Mouse (Mus musculus) heart, embryonic 14.5 days (tissue): ENCODE data around the gene Clstn1. TPM values are rescaled to one million over a fixed set of nuclear protein-coding genes. Genes with fewer than 3 reads are reported as not detected.

Experiments
- ATAC-seq: fragments of 200-750 bp; cut with Nextera tagmentation; 2 replicates; pipeline ENCODE4 v1.8.0; 2017; ENCODE audit warnings: low read depth, moderate TSS enrichment; ENCODE audit not compliant: insufficient number of reproducible peaks, insufficient read depth, low FRiP score
- H3K27ac ChIP-seq, 2 experiments: fragments of 200-500 bp in 1 of 2; fragments of 300-500 bp in 1 of 2; sonication (generic) in 1 of 2; replicated peaks in 1 of 2; 2 replicates each; pipeline ENCODE4 v1.5.1; 2012 to 2014; ENCODE audit warnings: low read depth in 2 of 2, low read length in 2 of 2, control low read depth in 1 of 2, mild to moderate bottlenecking in 1 of 2, mixed read lengths in 1 of 2; ENCODE audit not compliant: control insufficient read depth in 1 of 2, insufficient read depth in 1 of 2
- H3K27me3 ChIP-seq: fragments of 300-500 bp; sonication (generic); 2 replicates; pipeline ENCODE4 v1.6.1; 2014; ENCODE audit warnings: mild to moderate bottlenecking, low read length, control low read depth; ENCODE audit not compliant: control insufficient read depth, insufficient read depth
- H3K36me3 ChIP-seq: fragments of 300-500 bp; sonication (generic); 2 replicates; pipeline ENCODE4 v1.6.1; 2014; ENCODE audit warnings: mild to moderate bottlenecking, control low read depth, low read length, mixed read lengths; ENCODE audit not compliant: control insufficient read depth, insufficient read depth
- H3K4me1 ChIP-seq, 2 experiments: fragments of 200-500 bp in 1 of 2; fragments of 300-500 bp in 1 of 2; sonication (generic) in 1 of 2; 2 replicates each; pipeline ENCODE4 v1.6.1; 2012 to 2014; ENCODE audit warnings: low read length in 2 of 2, control low read depth in 1 of 2, mixed read lengths in 1 of 2; ENCODE audit not compliant: control insufficient read depth in 2 of 2, insufficient read depth in 2 of 2
- H3K4me2 ChIP-seq: fragments of 300-500 bp; sonication (generic); 2 replicates; pipeline ENCODE4 v1.6.1; 2014; ENCODE audit warnings: mild to moderate bottlenecking, low read length
- H3K4me3 ChIP-seq, 2 experiments: fragments of 200-500 bp in 1 of 2; fragments of 300-500 bp in 1 of 2; sonication (generic) in 1 of 2; 2 replicates each; pipeline ENCODE4 v1.5.1; 2012 to 2014; ENCODE audit warnings: low read length in 2 of 2, mild to moderate bottlenecking in 2 of 2, control low read depth in 1 of 2, low read depth in 1 of 2, moderate library complexity in 1 of 2; ENCODE audit not compliant: control insufficient read depth in 1 of 2, insufficient read depth in 1 of 2
- H3K9ac ChIP-seq: fragments of 300-500 bp; sonication (generic); 2 replicates; pipeline ENCODE4 v1.6.1; 2014; ENCODE audit warnings: mild to moderate bottlenecking, low read length
- H3K9me3 ChIP-seq: fragments of 300-500 bp; sonication (generic); 2 replicates; pipeline ENCODE4 v1.6.1; 2016; ENCODE audit warnings: low read length, control low read depth; ENCODE audit not compliant: control insufficient read depth
- WGBS: fragments of 180-500 bp; shearing (Covaris S2); extraction: QIAGEN DNeasy Blood & Tissue Kit; methylation state at CpG from one replicate; pipeline ENCODE4 v1.1.7; 2014; 5-methylcytosine and 5-hydroxymethylcytosine counted together
- polyA plus RNA-seq: library from polyadenylated mRNA; unstranded; fragments of >200 nt; fragmentation: Nextera tagmentation; extraction: Ambion mirVana; gene quantifications from 2 replicates; pipeline ENCODE4 v1.2.1, GENCODE M21; 2014

Clstn1 gene
- polyA plus RNA-seq, 1 experiment from 2014 or later, result 18.5 TPM

DNA sequence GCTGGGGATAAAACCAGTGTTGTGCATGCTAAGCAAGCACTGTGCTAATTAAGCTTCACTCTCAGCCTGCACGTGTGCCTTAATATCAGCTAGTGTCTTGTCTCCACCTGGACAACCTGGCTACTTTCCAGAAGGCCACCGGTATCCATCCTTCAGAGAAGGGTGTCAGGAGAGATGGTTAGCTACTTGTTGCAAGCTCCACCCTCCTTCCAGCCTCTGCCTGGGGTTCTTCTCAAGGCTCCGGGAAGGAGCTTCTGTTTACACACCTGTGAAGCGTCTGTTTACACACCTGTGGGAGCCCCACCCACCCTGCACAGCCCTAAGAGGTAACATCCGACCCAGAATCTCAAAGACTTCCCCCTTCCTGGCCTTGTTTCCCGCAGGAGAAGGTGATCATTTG lies 17.6 kb upstream of the Clstn1 start:
- Histone ChIP-seq H3K4me3 (no peak overlapping the region), H3K4me1 (peaks cover 33 to 40% of the 10 kb centered on the region in 2 experiments), H3K9ac (no peak overlapping the region), H3K27ac (no peak overlapping the region), H3K27me3 (peaks cover 6% of the 10 kb centered on the region), H3K36me3 (no peaks in the 10 kb centered on the region), H3K9me3 (no peaks in the 10 kb centered on the region), H3K4me2 (no peak overlapping the region)
- 63% methylated on average over 6 of the region's 6 CpGs for WGBS
- ATAC-seq, result no peak

DNA sequence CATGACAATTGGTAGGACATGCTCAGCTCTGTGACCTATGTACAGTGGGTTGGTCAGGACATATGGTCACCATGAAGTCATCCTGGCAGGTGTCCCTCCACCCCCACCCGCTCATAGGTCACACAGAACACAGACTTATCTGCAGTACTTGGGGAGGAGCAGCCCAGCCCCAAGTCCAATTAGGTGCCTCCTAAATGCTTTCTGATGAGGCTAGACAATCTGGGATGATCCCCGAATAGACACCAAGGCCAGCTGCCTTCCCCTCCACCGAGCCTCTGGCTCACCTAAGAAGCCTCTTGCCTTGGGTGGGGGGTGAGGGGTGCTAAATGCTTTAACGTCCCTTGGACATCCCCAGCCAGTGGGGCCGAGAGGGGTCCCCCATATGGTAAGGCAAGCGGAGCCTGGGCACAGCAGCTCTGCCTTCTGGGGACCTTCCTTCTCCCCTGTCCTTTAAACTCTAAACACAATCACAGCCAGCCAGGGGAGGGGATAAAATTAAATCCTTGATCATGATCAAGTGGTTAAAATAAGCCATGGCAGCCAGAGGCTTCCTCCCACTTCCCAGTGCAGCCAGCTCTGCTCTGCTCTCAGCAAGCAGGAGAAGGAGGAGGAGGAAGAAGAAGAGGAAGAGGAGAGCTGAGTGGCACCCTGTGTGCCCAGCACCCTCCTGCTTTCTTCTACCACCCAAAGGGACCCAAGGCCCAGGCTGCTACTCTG lies 16.3 kb upstream of the Clstn1 start:
- peaks cover 10% of the 10 kb centered on the region for H3K27me3 ChIP-seq
- no peak overlapping the region for H3K4me2 ChIP-seq
- no peak overlapping the region for H3K27ac ChIP-seq
- no peak for ATAC-seq
- H3K36me3 ChIP-seq, result no peaks in the 10 kb centered on the region
- H3K4me3 ChIP-seq, result no peak overlapping the region
- 78% methylated on average over 6 of the region's 6 CpGs for WGBS
- no peaks in the 10 kb centered on the region for H3K9me3 ChIP-seq
- peaks cover 23 to 26% of the 10 kb centered on the region in 2 experiments for H3K4me1 ChIP-seq
- H3K9ac ChIP-seq, result no peak overlapping the region

DNA sequence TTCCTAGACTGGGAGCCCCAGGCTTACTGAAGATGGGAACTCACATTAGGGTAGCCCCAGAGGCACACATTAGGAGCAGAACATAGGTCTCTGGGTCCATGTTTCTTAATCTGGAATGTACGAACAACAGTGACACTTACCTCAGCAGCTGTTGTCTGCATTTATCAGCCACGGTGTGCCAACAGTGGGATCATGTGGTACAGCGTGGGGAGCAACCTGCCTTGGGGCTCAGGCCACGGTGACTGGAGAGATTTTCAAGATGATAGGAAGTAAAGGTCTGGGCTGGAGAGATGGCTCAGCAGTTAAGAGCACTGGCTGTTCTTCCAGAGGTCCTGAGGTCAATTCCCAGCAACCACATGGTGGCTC lies 15.8 kb upstream of the Clstn1 start:
- ATAC-seq, result no peak
- H3K4me2 ChIP-seq, result no peak overlapping the region
- WGBS, result 70% methylated on average over 4 of the region's 4 CpGs

DNA sequence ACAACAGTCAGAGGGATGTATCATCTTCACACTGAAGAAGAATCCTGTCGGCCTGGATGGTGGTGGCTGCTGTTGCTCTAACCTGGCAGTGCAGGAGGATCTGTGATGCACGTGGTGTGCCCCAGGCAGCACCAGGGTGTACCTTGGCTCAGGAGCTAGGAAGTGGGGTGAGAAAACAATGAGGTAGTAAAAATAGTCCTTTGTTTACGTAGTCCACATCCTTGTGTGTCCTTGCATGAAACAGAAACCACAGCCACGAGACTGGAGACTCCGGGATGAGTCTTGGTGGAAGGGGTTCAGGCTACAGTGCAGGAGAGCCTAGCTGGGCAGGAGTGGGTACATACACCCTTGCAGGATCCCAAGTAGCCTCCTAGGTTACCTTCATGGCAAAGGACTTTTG lies 15.1 kb upstream of the Clstn1 start:
- Histone ChIP-seq H3K36me3 (no peaks in the 10 kb centered on the region), H3K27me3 (peaks cover 15% of the 10 kb centered on the region), H3K4me3 (no peak overlapping the region), H3K9ac (no peak overlapping the region), H3K9me3 (no peaks in the 10 kb centered on the region), H3K27ac (no peak overlapping the region), H3K4me2 (no peak overlapping the region), H3K4me1 (peaks cover 18 to 20% of the 10 kb centered on the region in 2 experiments)
- ATAC-seq, result no peak
- 73% methylated on average over 5 of the region's 5 CpGs for WGBS

More for the DNA sequence above, 15.8 kb upstream of the Clstn1 start:
- no peaks in the 10 kb centered on the region for H3K9me3 ChIP-seq
- H3K4me1 ChIP-seq, result peaks cover 18 to 21% of the 10 kb centered on the region in 2 experiments
- no peaks in the 10 kb centered on the region for H3K36me3 ChIP-seq
- peaks cover 10% of the 10 kb centered on the region for H3K27me3 ChIP-seq
- H3K4me3 ChIP-seq, result no peak overlapping the region
- H3K27ac ChIP-seq, result no peak overlapping the region
- H3K9ac ChIP-seq, result no peak overlapping the region

DNA sequence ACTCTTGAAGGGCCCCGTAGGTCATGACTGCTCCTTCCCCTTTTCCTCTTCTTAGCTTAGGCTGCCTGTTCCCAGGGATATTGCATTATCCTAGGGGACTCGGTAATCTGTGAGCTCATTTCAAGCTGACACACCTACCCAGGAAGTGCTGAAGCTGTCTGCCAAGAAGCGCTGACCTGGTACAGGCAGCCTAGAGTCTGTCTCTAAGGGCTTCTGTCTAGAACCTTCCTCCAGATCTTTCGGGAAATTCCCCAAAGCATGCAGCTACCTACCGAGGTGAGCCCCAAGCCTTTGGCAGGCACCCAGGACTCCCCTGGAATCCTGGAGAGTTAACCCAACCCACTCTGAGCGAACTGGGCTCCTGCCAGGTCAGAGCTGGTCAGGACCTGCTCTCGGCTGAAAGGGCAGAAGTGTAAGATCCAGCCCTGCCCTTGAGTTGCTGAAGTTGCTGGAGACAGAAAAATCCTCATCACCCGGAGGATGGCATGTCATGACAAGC lies 14.6 kb upstream of the Clstn1 start:
- H3K4me3 ChIP-seq, result no peak overlapping the region
- H3K4me1 ChIP-seq, result peaks cover 18 to 20% of the 10 kb centered on the region in 2 experiments
- no peak overlapping the region for H3K9ac ChIP-seq
- ATAC-seq, result peak; percentile 49; the same call in 1 of the 2 replicates
- H3K36me3 ChIP-seq, result no peaks in the 10 kb centered on the region
- no peak overlapping the region for H3K4me2 ChIP-seq
- H3K9me3 ChIP-seq, result no peaks in the 10 kb centered on the region
- no peak overlapping the region for H3K27ac ChIP-seq
- WGBS, result 30% methylated on average over 8 of the region's 8 CpGs
- H3K27me3 ChIP-seq, result peaks cover 15% of the 10 kb centered on the region

DNA sequence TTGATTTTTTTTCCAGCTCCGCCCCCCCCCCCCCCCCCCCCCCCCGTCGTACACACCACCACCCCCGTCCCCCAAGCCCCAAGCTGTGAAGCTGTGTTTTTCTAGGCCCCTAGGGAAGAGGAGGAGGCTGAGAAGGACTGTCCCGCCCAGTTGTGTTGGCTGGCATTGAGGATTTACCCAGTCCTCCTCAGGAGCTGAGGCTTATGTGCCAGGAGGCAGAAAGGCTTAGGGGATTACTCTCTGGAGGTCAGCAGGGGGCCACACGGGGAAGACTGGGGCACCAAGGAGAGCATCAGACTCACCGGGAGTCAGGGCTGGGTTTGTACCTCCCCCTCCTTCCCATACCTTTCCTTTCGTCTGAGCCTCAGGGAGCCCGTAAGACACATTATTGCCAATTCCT lies 13.8 kb upstream of the Clstn1 start:
- ATAC-seq, result no peak
- Histone ChIP-seq H3K4me2 (no peak overlapping the region), H3K9me3 (no peaks in the 10 kb centered on the region), H3K4me3 (no peak overlapping the region), H3K4me1 (peaks cover 18% of the 10 kb centered on the region in 2 experiments), H3K27me3 (peaks cover 15% of the 10 kb centered on the region), H3K36me3 (no peaks in the 10 kb centered on the region), H3K9ac (no peak overlapping the region), H3K27ac (no peak overlapping the region)
- 31% methylated on average over 5 of the region's 9 CpGs for whole genome bisulfite sequencing

DNA sequence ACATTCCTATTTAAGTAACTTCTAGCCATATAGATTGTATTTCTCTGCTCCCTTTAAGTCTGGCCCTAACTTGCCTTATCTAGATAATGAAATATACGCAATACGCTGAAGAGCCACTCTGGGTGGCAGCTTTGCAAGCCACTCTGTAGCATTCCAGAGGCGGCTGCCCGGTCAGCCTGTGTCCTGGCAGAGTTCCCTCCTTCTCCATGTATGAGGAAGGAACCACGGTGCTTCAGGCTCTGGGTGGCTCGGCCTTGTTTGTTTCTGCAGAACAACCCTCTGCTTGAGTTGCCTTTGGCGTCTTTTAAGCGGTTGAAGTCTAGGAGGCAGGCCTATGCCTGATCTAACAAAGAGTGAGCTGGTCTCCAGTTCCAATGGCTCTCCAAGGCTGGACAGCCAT lies 13.4 kb upstream of the Clstn1 start:
- Histone ChIP-seq H3K4me2 (no peak overlapping the region), H3K36me3 (no peaks in the 10 kb centered on the region), H3K4me3 (no peak overlapping the region), H3K4me1 (peaks cover 15 to 16% of the 10 kb centered on the region in 2 experiments), H3K9ac (no peak overlapping the region), H3K27ac (no peak overlapping the region), H3K9me3 (no peaks in the 10 kb centered on the region), H3K27me3 (peaks cover 18% of the 10 kb centered on the region)
- WGBS, result 42% methylated on average over 8 of the region's 8 CpGs
- ATAC-seq, result no peak

DNA sequence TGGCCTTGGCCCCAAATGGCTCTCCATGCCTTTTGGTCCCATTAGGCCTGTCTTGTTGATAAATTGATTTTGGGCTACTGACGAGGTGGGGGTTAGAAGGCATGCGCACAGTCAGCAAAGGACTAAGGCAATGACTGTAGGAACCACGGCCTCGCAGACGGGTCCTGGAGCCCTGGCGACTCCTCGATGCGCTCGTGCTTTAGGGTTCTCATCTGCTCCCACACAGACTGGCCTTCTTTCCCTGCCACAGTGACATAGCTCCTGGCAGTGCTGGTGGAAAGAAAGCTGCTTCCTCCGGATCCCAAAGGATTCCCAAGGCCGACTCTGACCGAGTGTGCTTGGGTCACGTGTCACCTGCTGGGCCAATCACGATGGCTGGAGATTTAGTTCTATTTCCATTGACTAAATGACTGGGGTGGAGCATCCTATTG lies 11.9 kb upstream of the Clstn1 start:
- Histone ChIP-seq H3K4me1 (peaks cover 15 to 16% of the 10 kb centered on the region in 2 experiments), H3K27me3 (peaks cover 33% of the 10 kb centered on the region), H3K9ac (no peak overlapping the region), H3K27ac (no peak overlapping the region), H3K36me3 (no peaks in the 10 kb centered on the region), H3K4me3 (no peak overlapping the region), H3K4me2 (no peak overlapping the region), H3K9me3 (no peaks in the 10 kb centered on the region)
- no peak for ATAC-seq
- 69% methylated on average over 14 of the region's 14 CpGs for WGBS
